Mouse (Mus musculus) limb, embryonic 10.5 days (tissue): ENCODE results near the gene Bcl9. TPM values are rescaled to one million over a fixed set of nuclear protein-coding genes. Genes with fewer than 3 reads are reported as not detected.

Source experiments
- DNase-seq: peaks from one replicate; pipeline ENCODE4 v3.0.0-alpha.2; 2017; ENCODE audit warnings: low spot score
- H3K27ac ChIP-seq: fragments of 300-500 bp; sonication (generic); 2 replicates; pipeline ENCODE4 v1.5.1; 2016; ENCODE audit warnings: mild to moderate bottlenecking
- H3K27me3 ChIP-seq: fragments of 300-500 bp; sonication (generic); 2 replicates; pipeline ENCODE4 v1.6.1; 2016; ENCODE audit warnings: low read depth, mild to moderate bottlenecking; ENCODE audit not compliant: poor library complexity, severe bottlenecking
- H3K36me3 ChIP-seq: fragments of 300-500 bp; sonication (generic); 2 replicates; pipeline ENCODE4 v1.6.1; 2016; ENCODE audit warnings: mild to moderate bottlenecking, moderate library complexity
- H3K4me1 ChIP-seq: fragments of 300-500 bp; sonication (generic); 2 replicates; pipeline ENCODE4 v1.6.1; 2016
- H3K4me3 ChIP-seq: fragments of 300-500 bp; sonication (generic); 2 replicates; pipeline ENCODE4 v1.5.1; 2016; ENCODE audit warnings: mild to moderate bottlenecking, moderate library complexity
- H3K9me3 ChIP-seq: fragments of 300-500 bp; sonication (generic); replicated peaks from 2 replicates; pipeline ENCODE4 v1.6.1; 2016; ENCODE audit warnings: mild to moderate bottlenecking
- WGBS: fragments of 180-500 bp; shearing (Covaris S2); methylation state at CpG from one replicate; pipeline ENCODE4 v1.1.7; 2016; 5-methylcytosine and 5-hydroxymethylcytosine counted together
- polyA plus RNA-seq: library from polyadenylated mRNA; unstranded; fragments of >200 nt; fragmentation: Nextera tagmentation; extraction: Ambion mirVana; gene quantifications from 2 replicates; pipeline ENCODE4 v1.2.1, GENCODE M21; 2016

Gene Bcl9
- polyA plus RNA-seq, 1 experiment from 2014 or later, result 74.2 TPM

DNA sequence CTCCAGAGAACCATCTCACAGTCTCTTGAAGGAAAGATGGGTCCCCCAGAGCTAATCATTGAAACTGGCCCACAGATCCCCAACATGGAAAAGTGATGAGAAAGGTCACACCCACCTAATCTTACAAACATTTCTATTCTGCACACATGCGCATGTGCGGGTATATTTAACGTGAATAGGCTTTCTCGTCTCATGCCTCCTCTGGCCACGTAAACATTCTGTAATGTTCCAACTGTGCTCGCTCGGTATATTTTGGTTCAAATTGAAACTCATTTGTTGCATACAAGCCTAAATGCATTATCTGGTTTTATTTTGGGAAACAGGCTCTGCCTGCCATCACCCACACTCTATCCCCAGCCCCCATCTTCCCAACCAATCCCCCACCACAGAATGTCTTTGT lies 16.3 kb downstream of the Bcl9 start:
- no peaks in the 10 kb centered on the region for H3K9me3 ChIP-seq
- H3K4me3 ChIP-seq, result no peak overlapping the region
- no peak overlapping the region for H3K27ac ChIP-seq
- no peak for DNase-seq
- peaks cover 32% of the 10 kb centered on the region for H3K36me3 ChIP-seq
- H3K27me3 ChIP-seq, result no peaks in the 10 kb centered on the region
- WGBS, result 96% methylated on average over 7 of the region's 7 CpGs
- H3K4me1 ChIP-seq, result peaks cover 22% of the 10 kb centered on the region

DNA sequence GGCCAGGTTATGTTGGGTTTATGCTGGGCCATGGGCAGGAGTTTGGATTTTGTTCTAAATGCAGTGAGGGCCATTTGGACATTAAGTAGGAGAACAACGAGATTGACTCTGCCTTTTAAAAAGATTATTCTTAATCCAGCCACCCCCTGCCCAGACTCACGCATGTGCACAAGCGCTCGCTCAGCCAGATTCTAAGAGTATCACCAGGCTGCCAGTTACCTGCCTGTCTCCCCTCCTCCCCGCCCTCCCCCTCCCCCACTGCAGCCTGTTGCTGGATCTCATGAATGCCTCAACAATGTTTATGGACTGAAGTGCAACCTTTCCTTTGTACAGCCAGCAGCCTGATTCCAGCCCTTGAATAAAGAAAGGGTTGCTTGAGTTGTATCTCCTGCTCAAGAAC lies 22.0 kb downstream of the Bcl9 start:
- Histone ChIP-seq H3K36me3 (peaks cover 25% of the 10 kb centered on the region), H3K4me3 (no peak overlapping the region), H3K4me1 (peaks cover 25% of the 10 kb centered on the region), H3K27me3 (no peaks in the 10 kb centered on the region), H3K27ac (no peak overlapping the region), H3K9me3 (no peaks in the 10 kb centered on the region)
- no peak for DNase-seq
- 80% methylated on average over 5 of the region's 5 CpGs for WGBS

DNA sequence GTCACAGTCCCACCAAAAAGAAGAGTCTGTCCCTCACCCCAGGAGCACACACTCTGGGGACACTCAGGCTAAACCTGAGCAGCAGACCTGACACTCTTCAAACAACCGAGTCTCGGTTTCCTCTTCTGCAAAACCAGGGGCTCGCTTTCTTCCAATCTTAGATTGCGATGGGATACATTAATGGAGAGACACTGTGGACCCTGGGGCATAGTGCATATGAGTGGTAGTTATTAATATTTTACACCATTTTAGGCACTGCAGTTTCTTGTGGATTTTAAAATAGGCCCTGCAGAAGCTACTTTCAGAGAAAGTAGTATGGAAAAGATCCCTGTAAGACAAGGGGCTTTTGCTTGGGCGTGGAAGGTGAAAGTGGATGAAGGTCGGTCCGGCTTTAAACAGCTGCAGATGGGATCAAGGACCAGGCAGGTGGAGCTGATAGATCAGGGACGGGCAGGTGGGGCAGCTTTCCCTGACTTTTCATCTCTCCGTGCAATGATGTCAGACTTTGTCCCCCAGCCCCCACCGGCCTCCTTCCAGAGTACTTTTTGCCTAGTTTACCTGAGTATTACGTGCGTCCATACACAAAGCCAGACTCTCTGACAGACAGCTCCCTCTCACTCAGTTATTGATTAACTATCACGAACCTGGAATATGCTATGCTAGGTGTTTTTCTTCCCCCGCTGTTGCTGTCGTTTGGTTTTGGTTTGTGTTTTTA lies 23.0 kb downstream of the Bcl9 start:
- Histone ChIP-seq H3K27me3 (no peaks in the 10 kb centered on the region), H3K4me1 (peaks cover 19% of the 10 kb centered on the region), H3K4me3 (no peak overlapping the region), H3K9me3 (no peaks in the 10 kb centered on the region), H3K36me3 (peaks cover 25% of the 10 kb centered on the region), H3K27ac (no peak overlapping the region)
- WGBS, result 92% methylated on average over 15 of the region's 15 CpGs
- DNase-seq, result no peak

DNA sequence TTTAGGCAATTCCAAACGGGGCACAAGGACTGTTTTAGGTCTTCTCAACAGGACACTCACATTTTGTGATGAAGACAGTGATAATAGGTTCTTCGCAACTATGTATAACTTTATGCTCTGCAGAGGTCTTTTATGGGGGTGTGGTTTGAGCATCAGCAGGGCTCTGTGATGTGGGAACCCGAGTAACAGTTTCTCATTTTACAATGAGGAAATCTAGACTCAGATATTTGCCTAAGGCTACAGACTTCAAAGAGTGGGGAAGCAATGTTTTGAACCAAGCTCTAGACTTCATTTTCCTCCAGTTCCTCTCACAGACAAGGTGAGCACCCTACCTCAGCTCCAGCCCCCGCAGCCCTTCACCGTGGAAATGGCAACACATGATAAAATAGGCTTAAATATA lies 23.8 kb downstream of the Bcl9 start:
- no peak overlapping the region for H3K4me3 ChIP-seq
- DNase-seq, result no peak
- no peak overlapping the region for H3K27ac ChIP-seq
- WGBS, result 88% methylated on average over 5 of the region's 5 CpGs
- no peaks in the 10 kb centered on the region for H3K9me3 ChIP-seq
- H3K36me3 ChIP-seq, result peaks cover 28% of the 10 kb centered on the region
- no peaks in the 10 kb centered on the region for H3K27me3 ChIP-seq
- peaks cover 19% of the 10 kb centered on the region for H3K4me1 ChIP-seq

DNA sequence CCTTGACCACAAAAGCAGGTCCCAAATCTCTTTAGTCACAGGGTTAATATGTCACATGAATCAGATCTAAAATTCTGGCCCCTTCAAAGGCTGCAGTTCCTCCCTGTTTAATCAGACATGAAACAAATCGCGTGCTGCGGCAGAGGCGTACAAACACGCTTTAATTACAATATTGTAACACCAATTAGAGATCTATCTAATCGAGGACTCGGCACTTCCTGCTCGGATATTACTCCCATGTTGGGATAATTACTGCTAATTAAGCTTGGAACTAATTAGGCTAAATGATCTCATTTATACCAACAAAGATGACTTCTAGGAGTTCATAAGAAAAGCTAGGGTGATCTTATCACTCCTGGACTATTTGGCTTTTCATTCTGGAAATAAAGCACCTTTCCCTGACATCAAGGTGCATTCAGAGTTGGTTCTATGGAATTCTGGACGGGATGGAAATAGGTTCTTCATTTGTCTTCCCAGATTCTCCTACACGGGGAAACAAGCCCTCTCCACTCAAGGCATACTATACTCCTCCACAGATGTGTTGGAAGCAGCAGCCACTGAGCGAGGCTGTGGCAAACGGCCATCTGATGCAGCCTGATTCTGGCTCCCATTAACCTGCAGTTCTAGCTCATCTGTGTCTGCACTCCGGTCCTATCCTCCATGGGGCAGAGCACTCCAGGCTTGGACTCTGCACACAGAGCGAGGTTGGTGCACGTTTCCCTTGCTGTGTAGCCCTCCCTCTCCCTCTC lies 31.9 kb downstream of the Bcl9 start:
- Histone ChIP-seq H3K27ac (no peak overlapping the region), H3K4me3 (no peak overlapping the region), H3K9me3 (no peaks in the 10 kb centered on the region), H3K36me3 (peaks cover 24% of the 10 kb centered on the region), H3K4me1 (no peaks in the 10 kb centered on the region), H3K27me3 (no peaks in the 10 kb centered on the region)
- DNase-seq, result no peak
- 85% methylated on average over 15 of the region's 15 CpGs for WGBS

DNA sequence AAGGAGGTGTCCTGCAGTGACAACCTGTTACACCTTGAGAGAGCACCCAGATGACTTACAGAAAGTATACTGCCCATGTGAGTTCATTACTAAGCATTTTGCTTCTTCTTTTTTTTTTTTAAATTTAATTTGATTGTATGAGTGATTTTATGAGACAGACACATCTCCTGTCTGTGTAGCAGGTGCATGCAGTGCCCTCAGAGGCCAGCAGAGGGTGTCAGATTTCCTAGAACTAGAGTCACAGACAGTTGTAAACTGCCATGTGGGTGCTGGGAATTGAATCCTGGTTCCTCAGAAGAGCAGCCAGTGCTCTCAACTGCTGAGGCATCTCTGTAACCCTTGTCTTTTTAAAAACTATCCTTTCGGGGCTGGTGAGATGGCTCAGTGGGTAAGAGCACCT lies 35.5 kb downstream of the Bcl9 start:
- Histone ChIP-seq H3K9me3 (no peaks in the 10 kb centered on the region), H3K4me3 (no peak overlapping the region), H3K27me3 (no peaks in the 10 kb centered on the region), H3K27ac (no peak overlapping the region), H3K4me1 (peaks cover 2% of the 10 kb centered on the region; the same call in 1 of the 2 replicates), H3K36me3 (peaks cover 33% of the 10 kb centered on the region)
- WGBS, result 97% methylated on average over 1 of the region's 1 CpGs
- DNase-seq, result no peak

DNA sequence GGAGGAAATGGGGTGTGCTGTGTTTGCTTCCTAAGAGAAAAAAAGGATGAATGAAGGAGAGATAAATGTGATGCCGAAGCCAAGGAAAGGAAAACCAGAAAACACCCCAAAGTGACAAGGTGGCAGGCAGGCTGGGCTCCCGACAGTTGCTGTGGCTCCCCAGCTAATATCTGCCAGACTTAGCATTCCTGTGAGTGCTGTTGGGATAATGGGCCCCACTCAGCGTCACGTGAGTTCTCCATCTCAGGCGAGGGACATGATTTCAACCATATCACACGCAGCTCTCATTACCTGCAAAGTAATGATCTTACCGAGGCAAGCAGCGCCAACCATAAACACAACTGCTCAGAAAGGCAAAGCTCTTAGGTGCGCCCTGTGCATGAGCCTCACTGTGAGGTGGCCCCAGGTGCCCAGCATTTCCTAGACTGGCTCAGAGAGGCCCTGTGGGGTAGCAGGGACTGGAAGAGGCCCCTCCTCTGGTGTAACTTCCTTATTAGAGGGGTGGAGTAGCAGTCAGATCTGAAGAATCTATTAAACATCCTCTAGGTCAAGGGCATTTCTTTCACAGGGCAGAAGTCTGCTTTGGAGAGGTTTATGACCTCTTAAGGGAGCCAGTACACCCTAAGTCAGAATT lies 41.9 kb downstream of the Bcl9 start:
- H3K36me3 ChIP-seq, result peaks cover 22% of the 10 kb centered on the region
- peak; percentile 40 for DNase-seq
- peak overlapping the region; percentile 85 for H3K27ac ChIP-seq
- no peaks in the 10 kb centered on the region for H3K27me3 ChIP-seq
- peak overlapping the region; percentile 23 for H3K4me3 ChIP-seq
- peaks cover 46% of the 10 kb centered on the region for H3K4me1 ChIP-seq
- H3K9me3 ChIP-seq, result no peaks in the 10 kb centered on the region
- WGBS, result 42% methylated on average over 9 of the region's 9 CpGs

DNA sequence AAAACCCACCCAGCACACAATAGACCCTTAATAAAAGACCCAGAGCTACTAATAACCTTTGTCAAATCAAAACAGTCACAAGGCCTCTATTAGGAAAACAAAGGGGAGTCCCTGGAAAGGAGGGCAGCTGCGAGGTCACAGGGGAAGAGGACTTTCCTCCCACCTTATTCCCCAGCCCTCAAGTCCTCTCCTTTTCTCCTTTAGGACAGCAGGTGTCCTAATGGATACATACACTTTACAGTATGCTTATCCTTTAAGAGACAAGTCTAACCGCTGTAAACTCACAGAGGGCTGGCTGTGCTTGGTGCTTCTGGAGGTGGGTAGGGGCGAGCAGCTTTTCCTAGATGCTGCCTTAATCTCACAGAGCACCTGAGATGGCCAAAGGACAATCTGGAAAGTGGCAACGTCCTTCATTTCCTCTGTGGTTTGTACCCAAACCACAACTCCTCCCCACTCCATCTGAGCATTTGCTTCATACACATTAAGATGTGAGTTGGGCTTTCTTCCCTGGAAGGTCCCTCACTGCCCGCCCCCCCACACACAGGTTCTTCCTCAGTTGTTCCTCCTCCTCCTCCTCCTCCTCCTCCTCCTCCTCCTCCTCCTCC lies 42.8 kb downstream of the Bcl9 start:
- H3K27ac ChIP-seq, result peak overlapping the region; percentile 85
- 29% methylated on average over 5 of the region's 5 CpGs for WGBS
- no peak for DNase-seq
- 0 out of 2 replicates have a peak overlapping the region, but pooled peaks have one; percentile 23 for H3K4me3 ChIP-seq
- no peaks in the 10 kb centered on the region for H3K27me3 ChIP-seq
- peaks cover 46% of the 10 kb centered on the region for H3K4me1 ChIP-seq
- H3K36me3 ChIP-seq, result peaks cover 17% of the 10 kb centered on the region
- H3K9me3 ChIP-seq, result no peaks in the 10 kb centered on the region

DNA sequence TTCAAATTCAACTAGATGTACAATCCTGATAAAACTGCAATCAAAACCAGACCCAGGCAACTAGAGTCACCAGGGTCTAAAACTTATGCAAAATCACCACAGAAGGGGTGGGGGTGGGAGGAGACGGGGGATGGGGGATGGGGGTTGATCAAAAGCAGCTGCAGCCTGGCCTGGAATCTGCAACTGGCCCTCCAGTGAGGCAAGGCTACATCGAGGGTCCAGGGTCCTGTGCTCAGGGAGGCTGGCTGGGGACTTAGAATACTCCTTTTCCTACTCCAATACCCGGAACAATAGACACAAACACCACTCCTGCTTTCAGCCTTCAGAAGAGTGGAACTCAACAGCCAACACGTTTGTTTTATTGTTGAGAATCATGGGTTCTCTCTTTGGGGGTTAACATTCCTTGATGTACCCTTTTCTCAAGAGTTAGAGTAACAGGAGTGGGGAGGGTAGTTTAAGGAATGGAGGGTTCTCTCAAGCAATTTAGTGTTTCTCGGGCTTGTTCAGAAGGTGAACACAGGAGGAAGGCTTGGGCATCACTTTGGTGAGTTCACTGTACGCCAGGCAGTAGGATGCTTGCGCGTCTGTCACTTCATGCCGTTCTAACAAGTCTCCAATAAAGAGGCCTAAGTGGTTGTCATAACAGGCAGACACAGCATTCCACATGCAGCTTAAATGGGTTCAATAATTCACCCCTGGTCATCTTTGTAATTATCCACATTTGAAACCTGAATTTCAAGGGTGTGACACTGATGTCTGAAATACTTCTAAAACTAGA lies 43.7 kb downstream of the Bcl9 start:
- Histone ChIP-seq H3K4me1 (peaks cover 46% of the 10 kb centered on the region), H3K27ac (peak overlapping the region; percentile 85), H3K27me3 (no peaks in the 10 kb centered on the region), H3K4me3 (peak overlapping the region; percentile 26), H3K9me3 (no peaks in the 10 kb centered on the region), H3K36me3 (peaks cover 8% of the 10 kb centered on the region)
- WGBS, result 21% methylated on average over 9 of the region's 9 CpGs
- peak; percentile 89 for DNase-seq

DNA sequence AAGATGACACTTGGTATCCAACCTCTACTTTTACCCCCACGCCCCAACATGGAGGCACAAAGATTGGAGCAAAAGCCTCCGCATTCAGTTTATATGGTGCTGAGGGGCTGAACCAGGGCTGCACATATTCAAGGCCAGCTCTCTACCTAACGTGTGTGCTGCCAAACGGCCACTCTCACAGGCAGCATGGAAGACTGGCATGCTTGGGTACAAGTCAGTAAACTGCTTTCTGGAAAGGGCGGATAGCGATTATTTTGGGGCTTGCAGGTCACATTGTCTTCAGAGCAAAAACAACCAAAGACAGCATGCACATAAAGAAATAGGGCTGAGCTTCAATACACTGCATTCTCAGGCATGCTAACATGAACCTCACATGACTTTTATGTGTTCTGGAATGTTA lies 44.8 kb downstream of the Bcl9 start:
- no peak for DNase-seq
- no peak overlapping the region for H3K4me3 ChIP-seq
- peak overlapping the region; percentile 75 for H3K27ac ChIP-seq
- no peaks in the 10 kb centered on the region for H3K27me3 ChIP-seq
- H3K36me3 ChIP-seq, result no peaks in the 10 kb centered on the region
- 82% methylated on average over 6 of the region's 6 CpGs for WGBS
- no peaks in the 10 kb centered on the region for H3K9me3 ChIP-seq
- peaks cover 46% of the 10 kb centered on the region for H3K4me1 ChIP-seq

DNA sequence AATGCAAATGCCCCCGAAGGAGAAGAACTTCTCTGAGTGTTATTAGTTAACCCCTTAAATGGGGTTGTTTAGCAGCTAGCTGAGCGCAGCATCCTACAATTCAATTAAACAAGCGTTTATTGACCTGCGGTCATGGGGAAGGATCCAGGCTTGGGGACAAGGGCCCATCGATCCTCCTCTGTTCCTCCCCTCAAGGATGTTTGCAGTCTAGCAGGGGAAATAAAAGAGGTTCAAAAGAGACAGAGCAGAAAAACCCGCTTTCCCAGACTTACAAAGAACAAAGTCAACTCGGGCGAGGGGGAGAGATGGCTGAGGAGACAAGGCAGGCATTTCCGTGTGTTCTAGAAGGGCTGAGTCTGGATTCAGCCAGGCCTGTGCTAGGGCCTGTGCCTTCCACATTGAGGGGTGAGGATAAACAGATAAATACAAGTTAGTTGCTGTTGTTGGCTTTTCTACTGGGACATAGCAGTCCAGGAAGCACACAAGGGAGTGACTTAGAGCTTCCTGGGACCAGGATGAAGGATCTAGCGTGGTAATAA lies 55.0 kb downstream of the Bcl9 start:
- 49% methylated on average over 10 of the region's 10 CpGs for WGBS
- no peaks in the 10 kb centered on the region for H3K9me3 ChIP-seq
- no peak overlapping the region for H3K27ac ChIP-seq
- no peak for DNase-seq
- H3K4me3 ChIP-seq, result no peak overlapping the region
- H3K27me3 ChIP-seq, result no peaks in the 10 kb centered on the region
- peaks cover 11% of the 10 kb centered on the region for H3K4me1 ChIP-seq
- 0 out of 2 replicates have a peak, but pooled peaks cover 2% of the 10 kb centered on the region for H3K36me3 ChIP-seq

DNA sequence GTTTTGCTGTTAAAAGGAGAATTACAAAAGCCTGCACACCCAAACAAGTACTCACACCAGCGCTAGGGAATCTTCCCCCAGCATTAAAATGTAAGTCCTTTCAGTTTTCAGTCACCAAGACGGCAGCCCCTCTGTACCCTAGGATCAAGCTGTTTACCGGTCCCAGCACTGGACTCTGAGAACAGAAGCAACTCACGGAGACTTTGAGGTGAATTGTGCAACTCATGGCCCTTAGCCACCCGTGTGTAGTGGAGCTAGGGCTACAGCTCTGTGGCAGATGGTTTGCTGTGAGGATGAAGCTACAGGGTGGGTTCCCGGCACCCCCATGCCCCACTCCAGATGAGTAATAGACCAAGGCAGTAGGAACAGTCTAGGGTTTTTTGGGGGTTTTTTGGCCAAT lies 55.9 kb downstream of the Bcl9 start:
- H3K36me3 ChIP-seq, result 0 out of 2 replicates have a peak, but pooled peaks cover 2% of the 10 kb centered on the region
- WGBS, result 66% methylated on average over 6 of the region's 6 CpGs

More for the DNA sequence above, 55.9 kb downstream of the Bcl9 start:
- Histone ChIP-seq H3K4me1 (peaks cover 11% of the 10 kb centered on the region), H3K27ac (no peak overlapping the region), H3K9me3 (no peaks in the 10 kb centered on the region), H3K27me3 (no peaks in the 10 kb centered on the region), H3K4me3 (no peak overlapping the region)
- no peak for DNase-seq
